Mouse (Mus musculus) heart, embryonic 15.5 days (tissue): ENCODE data around the gene Polk. TPM values are rescaled to one million over a fixed set of nuclear protein-coding genes. Genes with fewer than 3 reads are reported as not detected.
A peak's percentile ranks its signal among the peaks of the same experiment; 100 is the strongest.

Source experiments
- ATAC-seq: fragments of 200-750 bp; cut with Nextera tagmentation; replicated peaks from 2 replicates; pipeline ENCODE4 v1.8.0; 2017; ENCODE audit warnings: low read depth, moderate TSS enrichment; ENCODE audit not compliant: insufficient number of reproducible peaks, insufficient read depth, low FRiP score
- H3K27ac ChIP-seq: fragments of 300-500 bp; sonication (generic); 2 replicates; pipeline ENCODE4 v1.5.1; 2015; ENCODE audit warnings: mild to moderate bottlenecking, inconsistent platforms
- H3K27me3 ChIP-seq: fragments of 300-500 bp; sonication (generic); 2 replicates; pipeline ENCODE4 v1.6.1; 2015; ENCODE audit warnings: inconsistent platforms
- H3K36me3 ChIP-seq: fragments of 300-500 bp; sonication (generic); 2 replicates; pipeline ENCODE4 v1.6.1; 2015; ENCODE audit warnings: mild to moderate bottlenecking, inconsistent platforms
- H3K4me1 ChIP-seq: fragments of 300-500 bp; sonication (generic); replicated peaks from 2 replicates; pipeline ENCODE4 v1.6.1; 2015; ENCODE audit warnings: inconsistent platforms
- H3K4me2 ChIP-seq: fragments of 300-500 bp; sonication (generic); 2 replicates; pipeline ENCODE4 v1.6.1; 2015; ENCODE audit warnings: inconsistent platforms, mild to moderate bottlenecking, moderate library complexity
- H3K4me3 ChIP-seq: fragments of 300-500 bp; sonication (generic); 2 replicates; pipeline ENCODE4 v1.5.1; 2015; ENCODE audit warnings: mild to moderate bottlenecking, inconsistent platforms
- H3K9ac ChIP-seq: fragments of 300-500 bp; sonication (generic); 2 replicates; pipeline ENCODE4 v1.6.1; 2015; ENCODE audit warnings: mild to moderate bottlenecking, inconsistent platforms
- H3K9me3 ChIP-seq: fragments of 300-500 bp; sonication (generic); replicated peaks from 2 replicates; pipeline ENCODE4 v1.6.1; 2016; ENCODE audit warnings: inconsistent platforms
- WGBS: fragments of 180-500 bp; shearing (Covaris S2); methylation state at CpG from one replicate; pipeline ENCODE4 v1.1.7; 2015; ENCODE audit warnings: mixed read lengths; 5-methylcytosine and 5-hydroxymethylcytosine counted together
- polyA plus RNA-seq: library from polyadenylated mRNA; unstranded; fragments of >200 nt; fragmentation: Nextera tagmentation; extraction: Ambion mirVana; gene quantifications from 2 replicates; pipeline ENCODE4 v1.2.1, GENCODE M21; 2015

Gene Polk
- polyA plus RNA-seq, 1 experiment from 2014 or later: 6.4 TPM

- H3K4me2 ChIP-seq: no peak overlapping the region
- no peaks in the 10 kb centered on the region for H3K4me1 ChIP-seq
- H3K9me3 ChIP-seq: no peaks in the 10 kb centered on the region
- H3K27ac ChIP-seq: no peak overlapping the region
- no peak overlapping the region for H3K9ac ChIP-seq
- whole genome bisulfite sequencing: 67% methylated on average over 1 of the region's 1 CpGs
- ATAC-seq: no peak
- no peaks in the 10 kb centered on the region for H3K27me3 ChIP-seq
- no peaks in the 10 kb centered on the region for H3K36me3 ChIP-seq
- H3K4me3 ChIP-seq: no peak overlapping the region
These were observed 79.7 kb downstream of the Polk start for GRCm38 (mm10) chr13:96462644-96463043.

DNA sequence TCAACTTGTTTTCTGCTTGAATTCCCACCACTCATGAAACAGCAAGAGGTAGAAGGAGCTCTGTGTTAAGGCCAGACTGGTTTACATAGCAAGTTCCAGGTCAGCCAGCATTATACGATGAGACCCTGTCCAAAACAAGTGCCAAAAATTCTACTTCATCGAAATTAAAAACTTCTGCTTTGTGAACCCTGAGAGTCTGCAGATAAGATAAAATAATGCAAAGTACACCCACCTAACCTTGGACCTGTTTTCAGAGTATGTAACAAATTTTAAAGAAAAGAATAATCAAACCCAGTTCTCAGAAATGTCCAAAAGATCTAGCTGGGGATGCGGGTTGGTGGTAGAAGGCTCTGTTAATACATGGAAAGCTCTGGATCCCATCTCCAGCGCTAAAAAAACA is 83.8 kb downstream of the Polk start:
- Histone ChIP-seq H3K27ac (no peak overlapping the region), H3K36me3 (no peaks in the 10 kb centered on the region), H3K4me1 (0 out of 2 replicates have a peak, but pooled peaks cover 4% of the 10 kb centered on the region), H3K4me2 (no peak overlapping the region), H3K9ac (no peak overlapping the region), H3K9me3 (no peaks in the 10 kb centered on the region), H3K27me3 (no peaks in the 10 kb centered on the region), H3K4me3 (no peak overlapping the region)
- no peak for ATAC-seq
- WGBS: 65% methylated on average over 4 of the region's 4 CpGs

DNA sequence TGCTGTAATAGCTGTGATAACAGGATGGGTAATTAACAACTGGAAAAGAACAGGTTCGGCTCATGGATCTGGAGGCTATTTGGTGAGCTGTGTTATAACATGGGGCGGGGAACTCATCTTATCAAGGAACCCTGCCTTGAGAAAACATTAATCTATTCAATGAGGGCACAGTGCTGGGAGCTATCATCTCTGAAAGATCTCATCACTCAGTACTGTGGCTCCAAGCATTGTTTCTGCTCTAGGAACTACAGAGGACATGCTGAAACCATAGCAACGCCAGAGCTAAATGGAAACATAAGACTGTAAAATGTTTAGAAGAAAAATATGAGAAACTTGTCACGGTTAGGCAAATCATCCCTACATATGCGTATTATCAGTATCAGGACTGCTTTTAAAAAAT is 84.4 kb downstream of the Polk start:
- Histone ChIP-seq H3K27ac (no peak overlapping the region), H3K4me2 (no peak overlapping the region), H3K27me3 (no peaks in the 10 kb centered on the region), H3K9me3 (no peaks in the 10 kb centered on the region), H3K4me1 (0 out of 2 replicates have a peak, but pooled peaks cover 4% of the 10 kb centered on the region), H3K4me3 (no peak overlapping the region), H3K9ac (no peak overlapping the region), H3K36me3 (no peaks in the 10 kb centered on the region)
- WGBS: 62% methylated on average over 5 of the region's 5 CpGs
- ATAC-seq: no peak

DNA sequence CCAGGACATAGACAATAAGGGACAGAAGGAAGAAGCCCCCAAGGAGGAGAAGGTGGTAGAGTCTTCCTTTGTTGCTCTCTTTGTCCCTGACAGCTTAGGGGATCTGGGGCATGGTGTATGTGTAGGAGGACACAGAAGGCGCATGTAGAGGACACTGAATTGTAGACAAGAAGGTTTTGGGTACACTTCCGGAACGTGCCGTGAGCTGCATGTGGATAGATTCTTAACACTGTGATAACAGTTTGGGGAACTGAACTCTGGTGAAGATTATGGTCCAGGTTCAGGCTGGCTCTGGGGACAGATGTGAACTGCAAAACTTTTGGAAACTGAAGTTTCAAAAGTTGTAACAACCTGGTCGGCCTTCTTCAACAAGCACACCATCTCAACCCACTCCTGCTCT is 84.8 kb downstream of the Polk start:
- Histone ChIP-seq H3K27me3 (no peaks in the 10 kb centered on the region), H3K27ac (no peak overlapping the region), H3K9ac (no peak overlapping the region), H3K4me1 (0 out of 2 replicates have a peak, but pooled peaks cover 4% of the 10 kb centered on the region), H3K4me3 (no peak overlapping the region), H3K4me2 (no peak overlapping the region), H3K9me3 (no peaks in the 10 kb centered on the region), H3K36me3 (no peaks in the 10 kb centered on the region)
- WGBS: 85% methylated on average over 5 of the region's 5 CpGs
- ATAC-seq: no peak; the same call in 1 of the 2 replicates

DNA sequence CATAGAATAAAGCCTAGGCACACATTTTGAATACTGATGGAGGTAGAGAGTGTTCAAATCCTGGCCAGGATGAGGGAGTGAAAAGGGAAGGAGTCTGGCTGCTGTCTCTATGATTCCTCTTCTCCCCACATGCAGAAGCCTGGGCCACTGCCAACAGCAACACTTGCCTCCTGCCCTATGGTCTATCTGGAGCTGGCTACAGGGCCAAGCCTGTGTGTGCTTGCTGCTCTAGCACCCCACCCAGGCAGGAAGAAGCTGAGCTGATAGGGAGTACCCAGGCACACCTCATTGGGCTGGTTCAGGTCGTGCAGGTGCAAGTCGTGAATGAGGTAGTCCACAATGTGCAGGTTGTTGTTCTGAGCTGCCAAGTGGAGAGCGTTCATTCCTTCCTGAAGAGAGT is 88.1 kb downstream of the Polk start:
- 0 out of 2 replicates have a peak, but pooled peaks have one; percentile 43 for ATAC-seq
- H3K9me3 ChIP-seq: no peaks in the 10 kb centered on the region

GRCm38 (mm10) chr13:96452621-96453020 is 89.8 kb downstream of the Polk start:
- Histone ChIP-seq H3K4me1 (0 out of 2 replicates have a peak, but pooled peaks cover 6% of the 10 kb centered on the region), H3K4me2 (no peak overlapping the region), H3K9ac (no peak overlapping the region), H3K9me3 (no peaks in the 10 kb centered on the region), H3K4me3 (no peak overlapping the region), H3K27ac (no peak overlapping the region), H3K36me3 (no peaks in the 10 kb centered on the region), H3K27me3 (no peaks in the 10 kb centered on the region)
- 79% methylated on average over 3 of the region's 3 CpGs for WGBS
- ATAC-seq: no peak

More for the DNA sequence above, 88.1 kb downstream of the Polk start:
- WGBS: 70% methylated on average over 3 of the region's 3 CpGs
- 0 out of 2 replicates have a peak, but pooled peaks cover 6% of the 10 kb centered on the region for H3K4me1 ChIP-seq
- H3K27me3 ChIP-seq: no peaks in the 10 kb centered on the region
- no peak overlapping the region for H3K9ac ChIP-seq
- no peak overlapping the region for H3K4me3 ChIP-seq
- no peaks in the 10 kb centered on the region for H3K36me3 ChIP-seq
- H3K27ac ChIP-seq: no peak overlapping the region
- H3K4me2 ChIP-seq: no peak overlapping the region

DNA sequence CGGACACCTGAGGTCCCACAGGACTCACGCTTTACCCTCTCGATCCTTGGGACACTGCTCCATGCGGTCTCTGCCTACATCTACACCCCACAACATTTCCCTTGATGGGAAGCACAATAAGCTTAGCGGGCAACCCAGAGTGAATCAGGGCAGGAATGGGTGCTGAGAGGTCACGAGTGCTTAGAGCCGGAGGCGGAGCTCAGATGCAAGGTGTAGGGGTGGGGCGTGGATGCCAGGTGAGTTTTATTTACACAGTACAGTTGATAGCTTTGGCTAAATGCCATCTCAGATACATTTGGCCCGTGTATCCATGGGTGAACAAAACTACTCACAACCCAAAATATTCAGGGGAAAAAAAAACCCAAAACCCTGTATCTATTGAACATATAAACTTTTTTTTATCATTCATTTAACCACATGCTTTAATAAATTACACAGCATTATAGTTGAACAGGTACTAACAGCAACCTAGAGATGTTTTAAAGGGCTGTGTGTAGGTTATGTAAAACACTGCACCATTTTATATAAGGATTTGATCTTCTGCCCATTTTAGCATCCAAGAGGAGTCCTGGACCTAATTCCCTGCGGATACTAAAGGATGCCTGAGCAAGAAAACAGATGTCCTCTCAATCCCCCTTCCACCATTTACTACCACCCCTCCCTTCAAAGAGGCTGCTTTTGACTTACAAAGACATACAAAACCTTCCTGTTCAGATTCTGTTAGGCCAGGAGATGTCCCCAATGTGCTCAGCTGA is 90.8 kb downstream of the Polk start:
- Histone ChIP-seq H3K9me3 (no peaks in the 10 kb centered on the region), H3K36me3 (no peaks in the 10 kb centered on the region), H3K4me1 (0 out of 2 replicates have a peak, but pooled peaks cover 6% of the 10 kb centered on the region), H3K4me2 (no peak overlapping the region), H3K27ac (peak overlapping the region; percentile 43; the same call in 1 of the 2 replicates), H3K27me3 (no peaks in the 10 kb centered on the region), H3K9ac (no peak overlapping the region), H3K4me3 (no peak overlapping the region)
- ATAC-seq: no peak
- WGBS: 79% methylated on average over 11 of the region's 11 CpGs

GRCm38 (mm10) chr13:96450869-96451268 is 91.5 kb downstream of the Polk start:
- Histone ChIP-seq H3K4me2 (no peak overlapping the region), H3K27ac (no peak overlapping the region), H3K9me3 (no peaks in the 10 kb centered on the region), H3K4me1 (0 out of 2 replicates have a peak, but pooled peaks cover 6% of the 10 kb centered on the region), H3K4me3 (no peak overlapping the region), H3K9ac (no peak overlapping the region), H3K36me3 (no peaks in the 10 kb centered on the region), H3K27me3 (no peaks in the 10 kb centered on the region)
- WGBS: 64% methylated on average over 7 of the region's 7 CpGs
- ATAC-seq: 0 out of 2 replicates have a peak, but pooled peaks have one; percentile 47

GRCm38 (mm10) chr13:96450205-96450856 is 92.0 kb downstream of the Polk start:
- Histone ChIP-seq H3K27me3 (no peaks in the 10 kb centered on the region), H3K4me3 (no peak overlapping the region), H3K36me3 (no peaks in the 10 kb centered on the region), H3K9ac (no peak overlapping the region), H3K4me1 (0 out of 2 replicates have a peak, but pooled peaks cover 6% of the 10 kb centered on the region), H3K9me3 (no peaks in the 10 kb centered on the region), H3K27ac (peak overlapping the region; percentile 59), H3K4me2 (no peak overlapping the region)
- ATAC-seq: no peak
- 67% methylated on average over 11 of the region's 11 CpGs for whole genome bisulfite sequencing

DNA sequence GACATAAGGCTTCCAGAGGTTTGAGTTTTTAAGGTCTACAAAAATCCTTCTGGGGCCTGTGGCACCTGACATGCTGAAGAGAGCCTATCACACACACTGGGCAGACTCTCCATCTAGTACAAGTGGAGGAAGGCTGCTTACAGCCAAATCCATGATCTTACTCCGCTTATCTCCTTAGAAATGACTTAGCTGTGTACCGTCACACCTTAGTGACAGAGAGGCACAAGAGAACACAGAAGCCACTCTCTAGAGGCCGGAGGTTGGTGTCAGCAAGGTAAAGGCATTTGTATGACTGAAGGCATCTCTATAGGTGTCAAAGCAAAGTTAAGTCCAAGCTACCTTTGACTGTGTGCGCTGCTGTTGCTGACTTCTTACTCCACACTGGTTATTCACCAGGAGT is 101.9 kb downstream of the Polk start:
- no peak overlapping the region for H3K9ac ChIP-seq
- no peak overlapping the region for H3K27ac ChIP-seq
- ATAC-seq: no peak
- H3K27me3 ChIP-seq: no peaks in the 10 kb centered on the region
- H3K4me1 ChIP-seq: peaks cover 11% of the 10 kb centered on the region
- no peaks in the 10 kb centered on the region for H3K9me3 ChIP-seq
- WGBS: 76% methylated on average over 4 of the region's 4 CpGs
- H3K36me3 ChIP-seq: no peaks in the 10 kb centered on the region
- H3K4me3 ChIP-seq: no peak overlapping the region
- no peak overlapping the region for H3K4me2 ChIP-seq

- no peaks in the 10 kb centered on the region for H3K27me3 ChIP-seq
- 83% methylated on average over 1 of the region's 1 CpGs for WGBS
- H3K9ac ChIP-seq: no peak overlapping the region
- no peak overlapping the region for H3K4me3 ChIP-seq
- H3K9me3 ChIP-seq: no peaks in the 10 kb centered on the region
- H3K4me2 ChIP-seq: no peak overlapping the region
- peaks cover 39% of the 10 kb centered on the region for H3K4me1 ChIP-seq
- no peak for ATAC-seq
- peak overlapping the region; percentile 76; the same call in 1 of the 2 replicates for H3K27ac ChIP-seq
- H3K36me3 ChIP-seq: no peaks in the 10 kb centered on the region
These were observed 105.5 kb downstream of the Polk start for GRCm38 (mm10) chr13:96436921-96437320.
